Mouse (Mus musculus) liver, postnatal 0 days (tissue): ENCODE data around the gene Haus3. TPM values are rescaled to one million over a fixed set of nuclear protein-coding genes. Genes with fewer than 3 reads are reported as not detected.

Experiments
- ATAC-seq: fragments of 200-750 bp; cut with Nextera tagmentation; 2 replicates; pipeline ENCODE4 v1.8.0; 2017; ENCODE audit warnings: mild to moderate bottlenecking, moderate library complexity
- DNase-seq: peaks from one replicate; pipeline ENCODE4 v3.0.0-alpha.2; 2016
- H3K27ac ChIP-seq: fragments of 300-500 bp; sonication (generic); 2 replicates; pipeline ENCODE4 v1.5.1; 2014; ENCODE audit warnings: antibody characterized with exemption, moderate library complexity, mild to moderate bottlenecking, low read depth
- H3K27me3 ChIP-seq: fragments of 300-500 bp; sonication (generic); 2 replicates; pipeline ENCODE4 v1.6.1; 2014; ENCODE audit warnings: low read length, control low read depth, mixed read lengths; ENCODE audit not compliant: insufficient read depth
- H3K36me3 ChIP-seq: fragments of 300-500 bp; sonication (generic); replicated peaks from 2 replicates; pipeline ENCODE4 v1.6.1; 2014; ENCODE audit warnings: mild to moderate bottlenecking, control low read depth, low read length, moderate library complexity, mixed read lengths; ENCODE audit not compliant: insufficient read depth
- H3K4me1 ChIP-seq: fragments of 300-500 bp; sonication (generic); 2 replicates; pipeline ENCODE4 v1.6.1; 2014; ENCODE audit warnings: antibody characterized with exemption, mild to moderate bottlenecking, control low read depth; ENCODE audit not compliant: insufficient read depth
- H3K4me2 ChIP-seq: fragments of 300-500 bp; sonication (generic); 2 replicates; pipeline ENCODE4 v1.6.1; 2014; ENCODE audit warnings: low read depth, mild to moderate bottlenecking, low read length, moderate library complexity, mixed read lengths
- H3K4me3 ChIP-seq: fragments of 300-500 bp; sonication (generic); 2 replicates; pipeline ENCODE4 v1.5.1; 2014; ENCODE audit warnings: low read depth, low read length
- H3K9ac ChIP-seq: fragments of 300-500 bp; sonication (generic); replicated peaks from 2 replicates; pipeline ENCODE4 v1.6.1; 2014; ENCODE audit warnings: mild to moderate bottlenecking, moderate library complexity
- H3K9me3 ChIP-seq: fragments of 300-500 bp; sonication (generic); 2 replicates; pipeline ENCODE4 v1.6.1; 2016; ENCODE audit warnings: mild to moderate bottlenecking, control low read depth, low read length, mixed read lengths
- CTCF ChIP-seq: sonication (generic); IDR thresholded peaks from 2 replicates; pipeline ENCODE4 v1.5.1; 2016; ENCODE audit warnings: antibody characterized with exemption, low read depth
- EP300 ChIP-seq: IDR thresholded peaks from 2 replicates; pipeline ENCODE4 v1.6.1; 2016; ENCODE audit warnings: antibody characterized with exemption, low read depth, mild to moderate bottlenecking
- WGBS: fragments of 180-500 bp; shearing (Covaris S2); extraction: QIAGEN DNeasy Blood & Tissue Kit; methylation state at CpG from one replicate; pipeline ENCODE4 v1.1.7; 2014; ENCODE audit not compliant: insufficient replicate concordance; 5-methylcytosine and 5-hydroxymethylcytosine counted together
- polyA plus RNA-seq: library from polyadenylated mRNA; unstranded; fragments of >200 nt; fragmentation: Nextera tagmentation; extraction: Ambion mirVana; gene quantifications from 2 replicates; pipeline ENCODE4 v1.2.1, GENCODE M21; 2015

The Haus3 gene
- polyA plus RNA-seq, 1 experiment from 2014 or later, result 14.0 TPM

DNA sequence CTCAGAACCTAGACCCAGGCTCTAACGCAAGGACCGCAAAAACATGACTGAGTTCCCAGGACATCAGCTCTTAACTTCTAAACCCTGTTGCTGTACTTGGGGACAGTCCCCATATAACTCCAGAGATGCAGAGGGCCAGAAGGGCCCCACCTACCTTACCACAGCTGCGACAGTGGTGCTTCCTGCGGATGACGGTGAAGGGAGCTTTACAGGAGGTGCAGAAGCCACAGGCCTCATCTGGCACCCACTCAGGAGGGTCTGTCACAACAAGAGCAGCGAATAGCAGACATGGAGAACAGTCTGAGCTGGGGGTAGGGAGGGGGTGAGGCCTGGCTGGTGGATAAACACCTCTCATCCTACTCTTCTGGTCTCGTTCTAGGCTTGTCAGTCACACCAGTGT lies 27.1 kb upstream of the Haus3 start:
- Histone ChIP-seq H3K9ac (no peak overlapping the region), H3K27me3 (no peaks in the 10 kb centered on the region), H3K9me3 (no peaks in the 10 kb centered on the region), H3K4me2 (no peak overlapping the region), H3K27ac (no peak overlapping the region), H3K36me3 (no peaks in the 10 kb centered on the region), H3K4me3 (no peak overlapping the region), H3K4me1 (no peaks in the 10 kb centered on the region)
- TF ChIP-seq EP300, result no peak
- DNase-seq (no peak), ATAC-seq (no peak)
- 48% methylated on average over 7 of the region's 7 CpGs for WGBS

DNA sequence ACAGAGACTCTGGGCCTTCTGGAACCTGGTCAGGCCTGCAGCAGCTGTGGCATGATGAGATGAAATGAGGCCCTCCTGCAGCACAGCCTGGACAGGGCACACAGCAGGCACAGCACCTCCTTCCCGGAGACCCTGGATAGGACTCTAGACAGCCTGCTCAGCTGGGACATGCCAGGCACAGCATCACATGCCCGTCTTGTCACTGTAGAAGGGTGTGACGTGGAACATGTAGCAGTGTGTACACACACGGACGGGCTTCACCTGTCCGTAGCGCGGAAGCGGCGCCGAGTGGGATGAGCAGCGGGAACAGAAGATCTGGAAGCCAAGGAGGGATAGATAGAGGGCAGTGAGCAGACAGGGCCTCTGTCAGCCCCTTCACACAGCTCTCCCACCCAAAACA lies 26.5 kb upstream of the Haus3 start:
- H3K9me3 ChIP-seq, result no peaks in the 10 kb centered on the region
- 85% methylated on average over 12 of the region's 12 CpGs for WGBS
- no peak for TF ChIP-seq CTCF
- no peak for TF ChIP-seq EP300
- ATAC-seq (no peak), DNase-seq (no peak)
- H3K27me3 ChIP-seq, result no peaks in the 10 kb centered on the region
- H3K36me3 ChIP-seq, result no peaks in the 10 kb centered on the region
- no peak overlapping the region for H3K27ac ChIP-seq
- H3K4me2 ChIP-seq, result no peak overlapping the region
- no peak overlapping the region for H3K4me3 ChIP-seq
- H3K9ac ChIP-seq, result no peak overlapping the region
- H3K4me1 ChIP-seq, result no peaks in the 10 kb centered on the region; the same call in 1 of the 2 replicates

DNA sequence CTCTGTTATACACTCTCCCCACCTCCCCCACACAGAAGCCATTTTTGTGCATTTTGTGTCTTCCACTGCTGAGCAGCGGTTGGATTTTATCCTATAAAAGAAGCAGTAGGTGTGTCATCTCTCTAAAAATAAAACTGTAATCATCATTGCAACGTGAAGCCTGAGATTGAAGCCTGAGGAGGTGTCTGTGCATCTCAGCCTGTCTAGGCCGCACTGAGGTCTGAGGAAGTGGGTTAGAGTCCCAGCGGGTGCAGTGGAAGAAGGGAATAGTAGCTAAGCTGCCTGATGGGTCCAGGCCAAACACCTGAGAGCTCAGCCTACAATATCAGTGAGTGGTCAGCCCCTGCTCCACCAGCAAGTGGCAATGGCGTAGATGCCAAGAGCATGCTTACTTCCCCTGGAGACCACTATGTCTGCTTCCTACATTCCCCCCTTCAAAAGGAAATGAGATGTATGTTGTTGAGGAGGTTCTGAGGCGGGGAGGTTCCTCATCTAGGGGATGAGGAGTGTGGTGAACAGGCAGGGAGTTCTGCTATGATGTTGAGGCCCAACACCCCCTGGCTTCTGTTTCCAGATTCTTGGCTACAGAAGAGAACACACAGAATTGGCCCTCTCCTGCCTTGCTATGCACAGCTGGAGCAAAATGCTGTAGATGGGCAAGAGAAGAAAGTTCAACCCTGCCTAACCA lies 25.8 kb upstream of the Haus3 start:
- no peak for ATAC-seq
- TF ChIP-seq CTCF, result no peak
- TF ChIP-seq EP300, result no peak
- WGBS, result 60% methylated on average over 6 of the region's 6 CpGs
- Histone ChIP-seq H3K27ac (no peak overlapping the region), H3K4me2 (no peak overlapping the region), H3K36me3 (no peaks in the 10 kb centered on the region), H3K4me1 (no peaks in the 10 kb centered on the region; the same call in 1 of the 2 replicates), H3K4me3 (no peak overlapping the region), H3K9me3 (no peaks in the 10 kb centered on the region), H3K27me3 (no peaks in the 10 kb centered on the region), H3K9ac (no peak overlapping the region)
- DNase-seq, result no peak

DNA sequence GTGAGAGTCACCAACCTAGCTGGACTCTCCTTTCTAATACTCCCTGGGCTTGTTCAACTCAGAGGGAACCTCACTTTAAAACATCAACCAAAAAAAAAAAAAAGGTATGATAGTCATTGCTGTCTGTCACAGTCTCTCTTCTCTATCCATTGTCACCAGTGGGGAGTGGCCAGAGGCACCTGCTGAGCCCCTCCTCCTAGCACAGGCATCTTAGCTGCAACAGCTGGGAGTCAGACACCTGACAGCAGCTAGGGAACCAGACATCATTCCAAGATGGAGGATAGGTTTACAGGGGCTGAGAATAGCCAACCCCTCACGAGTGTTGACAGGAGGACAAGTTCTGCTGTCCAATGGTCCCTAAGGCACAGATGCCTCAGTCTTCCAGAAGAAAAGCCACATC lies 25.1 kb upstream of the Haus3 start:
- Histone ChIP-seq H3K27me3 (no peaks in the 10 kb centered on the region), H3K4me3 (no peak overlapping the region), H3K27ac (no peak overlapping the region), H3K9me3 (no peaks in the 10 kb centered on the region), H3K4me1 (peaks cover 6% of the 10 kb centered on the region; the same call in 1 of the 2 replicates), H3K9ac (no peak overlapping the region), H3K4me2 (no peak overlapping the region), H3K36me3 (no peaks in the 10 kb centered on the region)
- 36% methylated on average over 1 of the region's 1 CpGs for WGBS
- TF ChIP-seq EP300 (no peak), CTCF (no peak)
- no peak for ATAC-seq
- no peak for DNase-seq

DNA sequence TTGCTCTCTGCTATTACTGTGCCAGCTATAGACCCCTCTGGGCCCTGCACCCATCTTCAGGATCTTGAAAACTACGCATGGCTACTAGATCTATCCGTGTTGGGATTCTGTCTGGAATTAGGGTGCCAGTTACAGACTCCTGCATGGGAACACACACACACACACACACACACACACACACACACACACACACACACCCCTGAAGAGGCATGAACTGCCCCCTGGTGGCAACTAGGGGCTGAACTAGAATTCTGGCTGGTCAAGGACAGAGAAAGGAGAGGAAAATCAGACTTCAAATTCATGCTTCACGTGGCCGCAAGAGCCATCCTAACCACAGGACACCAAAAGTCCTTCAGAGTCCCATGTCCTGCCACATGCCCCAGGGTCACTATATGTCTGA lies 22.5 kb upstream of the Haus3 start:
- Histone ChIP-seq H3K9me3 (no peaks in the 10 kb centered on the region), H3K9ac (no peak overlapping the region), H3K4me3 (no peak overlapping the region), H3K4me1 (peaks cover 14% of the 10 kb centered on the region), H3K27me3 (no peaks in the 10 kb centered on the region), H3K27ac (no peak overlapping the region), H3K36me3 (no peaks in the 10 kb centered on the region), H3K4me2 (no peak overlapping the region)
- ATAC-seq, result no peak
- TF ChIP-seq EP300 (no peak), CTCF (peak; percentile 73)
- peak; percentile 52 for DNase-seq
- WGBS, result 57% methylated on average over 4 of the region's 4 CpGs

DNA sequence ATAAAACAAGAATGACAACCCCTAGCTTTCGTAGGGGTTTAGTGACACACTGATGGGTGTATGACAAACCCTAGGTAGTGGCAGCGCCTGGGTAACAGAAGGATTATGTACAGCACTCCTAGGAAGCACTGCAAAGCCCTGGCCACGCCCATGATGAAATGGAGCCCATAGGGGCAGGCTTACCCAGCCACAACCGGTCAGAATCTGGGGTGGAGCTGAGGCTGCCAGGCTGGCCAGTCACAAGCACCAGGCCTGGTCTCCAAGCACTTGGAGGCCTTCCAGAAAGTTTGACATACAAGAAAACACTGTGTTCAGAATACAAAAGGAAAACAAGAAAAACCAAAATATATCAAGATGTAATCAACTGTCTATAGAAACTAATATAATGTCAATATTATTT lies 21.7 kb upstream of the Haus3 start:
- 55% methylated on average over 4 of the region's 4 CpGs for WGBS
- no peaks in the 10 kb centered on the region for H3K36me3 ChIP-seq
- no peak overlapping the region for H3K4me3 ChIP-seq
- no peak for TF ChIP-seq CTCF
- no peak for TF ChIP-seq EP300
- ATAC-seq (no peak), DNase-seq (no peak)
- H3K27ac ChIP-seq, result no peak overlapping the region
- H3K9me3 ChIP-seq, result no peaks in the 10 kb centered on the region
- no peaks in the 10 kb centered on the region for H3K27me3 ChIP-seq
- no peak overlapping the region for H3K4me2 ChIP-seq
- H3K4me1 ChIP-seq, result peaks cover 22% of the 10 kb centered on the region
- H3K9ac ChIP-seq, result no peak overlapping the region
